Mouse (Mus musculus) heart, embryonic 16.5 days (tissue): Measurements from ENCODE around the gene Arhgef10l. TPM values are rescaled to one million over a fixed set of nuclear protein-coding genes. Genes with fewer than 3 reads are reported as not detected.

Source experiments
- ATAC-seq: fragments of 200-750 bp; cut with Nextera tagmentation; replicated peaks from 2 replicates; pipeline ENCODE4 v1.8.0; 2017; ENCODE audit warnings: moderate number of reproducible peaks; ENCODE audit not compliant: insufficient read depth, low FRiP score; ENCODE audit errors: extremely low read depth
- H3K27ac ChIP-seq: fragments of 300-500 bp; sonication (generic); 2 replicates; pipeline ENCODE4 v1.5.1; 2014; ENCODE audit warnings: mild to moderate bottlenecking, low read length, control low read depth, moderate library complexity
- H3K27me3 ChIP-seq: fragments of 300-500 bp; sonication (generic); 2 replicates; pipeline ENCODE4 v1.6.1; 2014; ENCODE audit warnings: low read length, mixed read lengths; ENCODE audit not compliant: control insufficient read depth, insufficient read depth
- H3K36me3 ChIP-seq: fragments of 300-500 bp; sonication (generic); 2 replicates; pipeline ENCODE4 v1.6.1; 2014; ENCODE audit not compliant: control insufficient read depth, insufficient read depth
- H3K4me1 ChIP-seq: fragments of 300-500 bp; sonication (generic); 2 replicates; pipeline ENCODE4 v1.6.1; 2014; ENCODE audit warnings: low read length, mixed read lengths; ENCODE audit not compliant: control insufficient read depth, insufficient read depth
- H3K4me2 ChIP-seq: fragments of 300-500 bp; sonication (generic); 2 replicates; pipeline ENCODE4 v1.6.1; 2014; ENCODE audit warnings: low read depth, mild to moderate bottlenecking, control low read depth, low read length
- H3K4me3 ChIP-seq: fragments of 300-500 bp; sonication (generic); 2 replicates; pipeline ENCODE4 v1.5.1; 2014; ENCODE audit warnings: mild to moderate bottlenecking, control low read depth, low read length
- H3K9ac ChIP-seq: fragments of 300-500 bp; sonication (generic); 2 replicates; pipeline ENCODE4 v1.6.1; 2014; ENCODE audit warnings: low read length, control low read depth
- H3K9me3 ChIP-seq: fragments of 300-500 bp; sonication (generic); replicated peaks from 2 replicates; pipeline ENCODE4 v1.6.1; 2016; ENCODE audit warnings: low read length; ENCODE audit not compliant: control insufficient read depth
- WGBS: fragments of 180-500 bp; shearing (Covaris S2); extraction: QIAGEN DNeasy Blood & Tissue Kit; methylation state at CpG from one replicate; pipeline ENCODE4 v1.1.7; 2014; 5-methylcytosine and 5-hydroxymethylcytosine counted together
- microRNA-seq: library from miRNA; unstranded; fragments of <30 nt; microRNA quantifications from one replicate; pipeline ENCODE4, GENCODE M21; 2017
- polyA plus RNA-seq: library from polyadenylated mRNA; unstranded; fragments of >200 nt; fragmentation: Nextera tagmentation; extraction: Ambion mirVana; gene quantifications from 2 replicates; pipeline ENCODE4 v1.2.1, GENCODE M21; 2015

Gene Arhgef10l
- polyA plus RNA-seq, 1 experiment from 2014 or later: 18.6 TPM

- H3K9me3 ChIP-seq: no peaks in the 10 kb centered on the region
- no peak for ATAC-seq
- no peak overlapping the region for H3K9ac ChIP-seq
- H3K4me1 ChIP-seq: no peaks in the 10 kb centered on the region
- no peak overlapping the region for H3K4me2 ChIP-seq
- WGBS: 53% methylated on average over 12 of the region's 12 CpGs
- H3K27me3 ChIP-seq: no peaks in the 10 kb centered on the region
- no peak overlapping the region for H3K4me3 ChIP-seq
- H3K36me3 ChIP-seq: no peaks in the 10 kb centered on the region
- H3K27ac ChIP-seq: no peak overlapping the region
Measured at GRCm38 (mm10) chr4:140485442-140485841, 180.4 kb downstream of the Arhgef10l start.

- WGBS: 74% methylated on average over 11 of the region's 11 CpGs
- H3K27ac ChIP-seq: no peak overlapping the region
- H3K4me2 ChIP-seq: no peak overlapping the region
- ATAC-seq: no peak
- no peaks in the 10 kb centered on the region for H3K4me1 ChIP-seq
- H3K36me3 ChIP-seq: no peaks in the 10 kb centered on the region
- H3K9ac ChIP-seq: no peak overlapping the region
- H3K27me3 ChIP-seq: no peaks in the 10 kb centered on the region
- H3K4me3 ChIP-seq: no peak overlapping the region
- no peaks in the 10 kb centered on the region for H3K9me3 ChIP-seq
Measured at GRCm38 (mm10) chr4:140483134-140483533, 182.7 kb downstream of the Arhgef10l start.

- H3K9me3 ChIP-seq: no peaks in the 10 kb centered on the region
Measured at GRCm38 (mm10) chr4:140480369-140481067, 185.3 kb downstream of the Arhgef10l start.

GRCm38 (mm10) chr4:140475194-140475593 is 190.6 kb downstream of the Arhgef10l start:
- Histone ChIP-seq H3K27ac (no peak overlapping the region), H3K9me3 (no peaks in the 10 kb centered on the region), H3K36me3 (no peaks in the 10 kb centered on the region), H3K4me1 (no peaks in the 10 kb centered on the region), H3K9ac (no peak overlapping the region), H3K4me2 (no peak overlapping the region), H3K27me3 (no peaks in the 10 kb centered on the region), H3K4me3 (no peak overlapping the region)
- 72% methylated on average over 8 of the region's 8 CpGs for WGBS
- no peak for ATAC-seq

More at GRCm38 (mm10) chr4:140480369-140481067, 185.3 kb downstream of the Arhgef10l start:
- H3K9ac ChIP-seq: no peak overlapping the region
- no peak overlapping the region for H3K27ac ChIP-seq
- WGBS: 38% methylated on average over 15 of the region's 15 CpGs
- no peaks in the 10 kb centered on the region for H3K36me3 ChIP-seq
- no peak for ATAC-seq
- no peak overlapping the region for H3K4me2 ChIP-seq
- H3K4me3 ChIP-seq: no peak overlapping the region
- no peaks in the 10 kb centered on the region for H3K4me1 ChIP-seq
- no peaks in the 10 kb centered on the region for H3K27me3 ChIP-seq

GRCm38 (mm10) chr4:140469760-140470452 is 195.9 kb downstream of the Arhgef10l start:
- H3K4me2 ChIP-seq: no peak overlapping the region
- H3K36me3 ChIP-seq: no peaks in the 10 kb centered on the region
- no peaks in the 10 kb centered on the region for H3K4me1 ChIP-seq
- H3K27ac ChIP-seq: no peak overlapping the region
- 64% methylated on average over 13 of the region's 13 CpGs for WGBS
- H3K27me3 ChIP-seq: no peaks in the 10 kb centered on the region
- no peak for ATAC-seq
- H3K9me3 ChIP-seq: no peaks in the 10 kb centered on the region
- no peak overlapping the region for H3K9ac ChIP-seq
- no peak overlapping the region for H3K4me3 ChIP-seq

GRCm38 (mm10) chr4:140467254-140467791 is 198.5 kb downstream of the Arhgef10l start:
- H3K27me3 ChIP-seq: no peaks in the 10 kb centered on the region
- H3K36me3 ChIP-seq: no peaks in the 10 kb centered on the region
- H3K9me3 ChIP-seq: no peaks in the 10 kb centered on the region
- H3K27ac ChIP-seq: no peak overlapping the region
- H3K4me3 ChIP-seq: no peak overlapping the region
- ATAC-seq: no peak
- no peak overlapping the region for H3K4me2 ChIP-seq
- WGBS: 73% methylated on average over 17 of the region's 17 CpGs
- H3K4me1 ChIP-seq: no peaks in the 10 kb centered on the region
- H3K9ac ChIP-seq: no peak overlapping the region

Small RNAs within 50 kb of the gene (microRNA-seq; reads per million reads assigned to microRNA genes)
- gene Gm23045: not detected

Other genes starting within 250 kb of the Arhgef10l start
- 8.6 and 9.4 TPM in 2 replicates for gene Rcc2, start 34.5 kb upstream of the Arhgef10l start, polyA plus RNA-seq
- 0.27 and 0.35 TPM in 2 replicates for gene Padi6, start 76.6 kb upstream of the Arhgef10l start, polyA plus RNA-seq
- 2.6 and 3.0 TPM in 2 replicates for gene Padi4, start 108.2 kb upstream of the Arhgef10l start, polyA plus RNA-seq
- gene Padi3, start 144.6 kb upstream of the Arhgef10l start, polyA plus RNA-seq: 0.24 and 0.55 TPM in 2 replicates
- 0.07 and 0.10 TPM in 2 replicates for gene Padi1, start 179.8 kb upstream of the Arhgef10l start, polyA plus RNA-seq
- 2.1 and 2.6 TPM in 2 replicates for gene Padi2, start 240.3 kb upstream of the Arhgef10l start, polyA plus RNA-seq